Mouse (Mus musculus): ENCODE measurements around the gene Lrrc26. TPM values are rescaled to one million over a fixed set of nuclear protein-coding genes. Genes with fewer than 3 reads are reported as not detected.

Gene Lrrc26
- 1.9 and 3.4 TPM in 2 replicates for polyA plus RNA-seq (2014; fragmentation: Nextera tagmentation; extraction: Ambion mirVana)

DNA sequence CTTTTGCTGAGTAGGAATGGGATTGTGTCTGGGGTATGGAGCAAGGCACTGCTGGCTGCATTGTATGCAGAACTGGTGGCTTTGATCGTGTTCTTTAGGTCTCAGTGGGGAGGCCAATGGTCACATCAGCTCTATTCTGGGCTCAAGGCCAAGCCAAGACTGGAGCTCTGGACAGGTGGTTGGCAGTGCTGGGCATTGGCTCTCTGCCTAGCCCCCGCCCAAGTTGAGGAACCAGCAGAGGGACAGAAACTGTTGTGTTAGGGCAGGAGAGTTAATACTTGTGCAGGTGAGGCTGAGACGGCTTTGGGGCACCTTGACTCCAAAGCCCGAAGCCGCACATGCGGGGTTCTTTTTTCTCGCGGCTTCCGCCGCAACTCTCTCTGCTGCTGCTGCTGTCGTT, at the start of gene Lrrc26:
Gene Lrrc26, plus strand, starts transcription at position 265 of the 400 bp plus-strand sequence.
- no peak for ATAC-seq (ENCODE audit: insufficient number of reproducible peaks, insufficient read depth, low FRiP score, low read depth)
- 14% methylated on average over 11 of the region's 11 CpGs for WGBS
- H3K36me3 ChIP-seq (ENCODE audit: control insufficient read depth, insufficient read depth, low read length) = peaks cover 12% of the 10 kb centered on the region
- no peaks in the 10 kb centered on the region for H3K9me3 ChIP-seq (ENCODE audit: control insufficient read depth, low read depth, low read length)
- H3K4me3 ChIP-seq (ENCODE audit: low read depth, low read length) = peak within 1 kb of the TSS; percentile 5
- no peak within 1 kb of the TSS for H3K27ac ChIP-seq (ENCODE audit: low read length)
- H3K4me1 ChIP-seq (ENCODE audit: control insufficient read depth, insufficient read depth, low read length) = peaks cover 18% of the 10 kb centered on the region
- H3K27me3 ChIP-seq (ENCODE audit: control insufficient read depth, insufficient read depth, low read length) = peaks cover 44% of the 10 kb centered on the region
- peak within 1 kb of the TSS; percentile 26 for H3K4me2 ChIP-seq (replicated peaks; ENCODE audit: low read depth, low read length)
- no peak within 1 kb of the TSS for H3K9ac ChIP-seq (replicated peaks; ENCODE audit: low read depth, low read length)

DNA sequence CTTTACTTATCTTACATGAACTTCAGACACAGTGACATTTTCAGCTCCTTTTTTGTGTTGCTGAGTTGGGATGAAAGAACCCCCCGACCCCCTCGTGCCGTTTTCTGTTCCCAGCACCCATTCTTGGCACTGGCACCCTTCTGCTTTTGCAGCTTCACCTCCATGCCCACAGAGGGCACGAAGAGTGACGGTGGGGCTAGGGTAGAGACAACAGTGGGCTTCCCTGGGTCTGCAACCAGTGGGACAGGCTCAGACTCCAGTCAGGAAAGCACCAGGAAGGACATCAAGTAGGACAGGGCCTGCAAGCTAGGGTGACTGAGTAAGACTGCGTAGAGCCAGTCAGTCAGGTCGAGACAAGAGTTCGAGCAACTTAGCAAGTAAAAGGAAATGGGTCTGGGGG, 49.4 kb upstream of the Lrrc26 start:
- Histone ChIP-seq H3K4me3 (ENCODE audit: low read depth, low read length) (peak overlapping the region; percentile 29), H3K4me2 (replicated peaks; ENCODE audit: low read depth, low read length) (peak overlapping the region; percentile 97), H3K9ac (replicated peaks; ENCODE audit: low read depth, low read length) (no peak overlapping the region), H3K27me3 (ENCODE audit: control insufficient read depth, insufficient read depth, low read length) (0 out of 2 replicates have a peak, but pooled peaks cover 11% of the 10 kb centered on the region), H3K36me3 (ENCODE audit: control insufficient read depth, insufficient read depth, low read length) (no peaks in the 10 kb centered on the region), H3K9me3 (ENCODE audit: control insufficient read depth, low read depth, low read length) (no peaks in the 10 kb centered on the region), H3K4me1 (ENCODE audit: control insufficient read depth, insufficient read depth, low read length) (peaks cover 18% of the 10 kb centered on the region; the same call in 1 of the 2 replicates), H3K27ac (ENCODE audit: low read length) (peak overlapping the region; percentile 58; the same call in 1 of the 2 replicates)
- 49% methylated on average over 8 of the region's 8 CpGs for WGBS
- peak; percentile 5; the same call in 1 of the 2 replicates for ATAC-seq (ENCODE audit: insufficient number of reproducible peaks, insufficient read depth, low FRiP score, low read depth)

DNA sequence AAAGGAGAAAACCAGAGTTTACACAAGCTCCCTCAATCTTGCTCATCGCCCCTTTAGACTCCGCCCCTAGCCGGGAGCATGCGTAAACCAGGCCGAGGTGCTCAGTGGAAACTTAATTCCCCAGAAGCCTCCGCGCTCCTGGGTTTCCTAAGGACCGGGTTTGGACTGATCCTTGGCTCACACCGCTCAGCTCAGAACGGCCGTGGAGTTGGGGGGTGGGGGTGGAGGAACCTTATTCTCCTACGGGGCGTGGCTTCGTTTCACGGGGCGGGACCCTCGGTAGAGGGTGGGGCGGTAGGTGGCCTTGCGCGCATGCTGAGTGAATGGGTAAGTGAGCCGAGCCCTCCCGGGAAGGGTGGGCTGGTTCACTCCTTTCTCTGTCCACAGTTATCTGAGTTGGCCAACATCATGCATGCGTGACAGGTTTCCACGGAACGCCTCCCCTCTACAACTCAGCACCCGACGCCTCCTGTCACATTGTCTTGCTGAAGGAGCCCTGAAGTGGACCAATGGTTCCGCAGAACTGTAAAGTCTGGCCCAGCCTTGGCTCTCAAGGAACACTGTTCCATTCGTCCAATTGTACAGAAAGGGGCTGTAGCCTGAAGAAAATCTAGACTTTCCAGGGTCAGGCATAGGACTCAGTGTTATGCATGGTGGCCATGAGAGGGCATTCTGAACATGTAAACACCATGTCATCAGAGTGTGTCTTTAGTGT, 48.8 kb upstream of the Lrrc26 start:
- H3K9ac ChIP-seq (replicated peaks; ENCODE audit: low read depth, low read length) = no peak overlapping the region
- peak overlapping the region; percentile 29 for H3K4me3 ChIP-seq (ENCODE audit: low read depth, low read length)
- H3K36me3 ChIP-seq (ENCODE audit: control insufficient read depth, insufficient read depth, low read length) = no peaks in the 10 kb centered on the region
- WGBS = 2% methylated on average over 29 of the region's 29 CpGs
- H3K27ac ChIP-seq (ENCODE audit: low read length) = peak overlapping the region; percentile 58; the same call in 1 of the 2 replicates
- H3K9me3 ChIP-seq (ENCODE audit: control insufficient read depth, low read depth, low read length) = no peaks in the 10 kb centered on the region
- 0 out of 2 replicates have a peak, but pooled peaks cover 11% of the 10 kb centered on the region for H3K27me3 ChIP-seq (ENCODE audit: control insufficient read depth, insufficient read depth, low read length)
- peak overlapping the region; percentile 97 for H3K4me2 ChIP-seq (replicated peaks; ENCODE audit: low read depth, low read length)
- H3K4me1 ChIP-seq (ENCODE audit: control insufficient read depth, insufficient read depth, low read length) = peaks cover 18% of the 10 kb centered on the region; the same call in 1 of the 2 replicates
- ATAC-seq (ENCODE audit: insufficient number of reproducible peaks, insufficient read depth, low FRiP score, low read depth) = peak; percentile 88

DNA sequence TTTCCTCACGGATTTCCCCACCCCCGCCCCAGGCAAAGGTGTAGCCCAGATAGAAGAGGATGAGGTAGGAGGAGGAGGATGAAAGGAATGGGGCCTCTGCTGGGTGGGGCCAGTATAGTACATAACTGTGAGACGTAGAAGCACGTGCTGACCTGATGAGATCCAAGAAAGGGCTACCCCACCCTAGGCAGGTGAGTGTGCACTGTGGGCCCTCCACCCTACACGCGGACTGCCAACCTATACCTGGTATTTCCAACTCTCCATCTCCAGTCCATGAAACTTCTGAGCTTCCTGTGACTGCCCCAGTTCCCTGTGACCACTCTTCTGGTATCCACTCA, 48.3 kb upstream of the Lrrc26 start:
- Histone ChIP-seq H3K9me3 (ENCODE audit: control insufficient read depth, low read depth, low read length) (no peaks in the 10 kb centered on the region), H3K27me3 (ENCODE audit: control insufficient read depth, insufficient read depth, low read length) (0 out of 2 replicates have a peak, but pooled peaks cover 11% of the 10 kb centered on the region), H3K4me3 (ENCODE audit: low read depth, low read length) (peak overlapping the region; percentile 41), H3K27ac (ENCODE audit: low read length) (no peak overlapping the region), H3K4me2 (replicated peaks; ENCODE audit: low read depth, low read length) (peak overlapping the region; percentile 97), H3K9ac (replicated peaks; ENCODE audit: low read depth, low read length) (no peak overlapping the region), H3K36me3 (ENCODE audit: control insufficient read depth, insufficient read depth, low read length) (no peaks in the 10 kb centered on the region; the same call in 1 of the 2 replicates), H3K4me1 (ENCODE audit: control insufficient read depth, insufficient read depth, low read length) (peaks cover 18% of the 10 kb centered on the region; the same call in 1 of the 2 replicates)
- 21% methylated on average over 6 of the region's 6 CpGs for WGBS
- ATAC-seq (ENCODE audit: insufficient number of reproducible peaks, insufficient read depth, low FRiP score, low read depth) = no peak

DNA sequence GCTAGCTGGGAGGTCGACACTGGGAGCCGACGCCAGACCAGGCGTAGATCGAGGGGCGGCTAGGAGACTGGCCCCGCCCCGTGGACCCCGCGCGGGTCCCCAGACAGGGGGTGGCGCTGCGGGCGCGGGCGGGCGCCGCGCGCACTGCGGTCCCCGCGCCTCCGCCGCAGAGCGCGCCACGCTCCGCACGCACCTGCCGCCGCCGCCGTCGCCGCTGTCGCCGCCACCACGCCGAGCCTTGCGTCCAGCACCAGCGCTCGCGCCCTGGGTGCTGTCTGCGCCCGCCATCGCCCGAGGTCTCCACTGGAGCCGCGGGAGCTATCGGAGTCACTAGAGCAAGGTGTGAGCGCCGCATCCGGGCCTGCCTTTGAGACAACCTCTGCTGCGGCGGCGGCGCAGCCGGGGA, 47.6 kb upstream of the Lrrc26 start, which contains the start of the genes Rnf208 and Cysrt1:
Gene Rnf208, plus strand, starts transcription at position 155 of the 406 bp plus-strand sequence.
Gene Cysrt1, minus strand, starts transcription at position 352 of the 406 bp plus-strand sequence.
- Histone ChIP-seq H3K4me3 (ENCODE audit: low read depth, low read length) (peak within 1 kb of the TSS; percentile 41), H3K36me3 (ENCODE audit: control insufficient read depth, insufficient read depth, low read length) (no peaks in the 10 kb centered on the region; the same call in 1 of the 2 replicates), H3K4me2 (replicated peaks; ENCODE audit: low read depth, low read length) (peak within 1 kb of the TSS; percentile 97), H3K4me1 (ENCODE audit: control insufficient read depth, insufficient read depth, low read length) (peaks cover 14% of the 10 kb centered on the region; the same call in 1 of the 2 replicates), H3K27me3 (ENCODE audit: control insufficient read depth, insufficient read depth, low read length) (0 out of 2 replicates have a peak, but pooled peaks cover 11% of the 10 kb centered on the region), H3K9ac (replicated peaks; ENCODE audit: low read depth, low read length) (peak within 1 kb of the TSS; percentile 50), H3K27ac (ENCODE audit: low read length) (no peak within 1 kb of the TSS), H3K9me3 (ENCODE audit: control insufficient read depth, low read depth, low read length) (no peaks in the 10 kb centered on the region)
- no peak for ATAC-seq (ENCODE audit: insufficient number of reproducible peaks, insufficient read depth, low FRiP score, low read depth)
- WGBS = 0% methylated on average over 26 of the region's 59 CpGs

DNA sequence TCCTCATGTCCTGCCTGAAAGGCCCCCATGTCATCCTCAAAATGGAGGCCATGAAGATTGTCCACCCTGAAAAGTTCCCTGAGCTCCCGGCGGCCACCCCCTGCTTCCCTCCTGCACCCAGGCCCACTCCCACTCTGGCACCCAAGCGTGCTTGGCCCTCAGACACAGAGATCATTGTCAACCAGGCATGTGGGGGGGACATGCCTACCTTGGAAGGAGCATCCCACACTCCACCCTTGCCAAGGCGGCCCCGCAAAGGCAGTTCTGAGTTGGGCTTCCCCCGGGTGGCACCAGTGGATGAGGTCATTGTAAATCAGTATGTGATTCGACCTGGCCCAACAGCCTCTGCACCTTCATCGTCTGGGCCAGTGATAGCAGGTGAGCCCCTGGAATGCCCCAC, 46.4 kb upstream of the Lrrc26 start:
- Histone ChIP-seq H3K4me1 (ENCODE audit: control insufficient read depth, insufficient read depth, low read length) (peaks cover 14% of the 10 kb centered on the region; the same call in 1 of the 2 replicates), H3K4me2 (replicated peaks; ENCODE audit: low read depth, low read length) (no peak overlapping the region), H3K4me3 (ENCODE audit: low read depth, low read length) (no peak overlapping the region), H3K9me3 (ENCODE audit: control insufficient read depth, low read depth, low read length) (no peaks in the 10 kb centered on the region), H3K36me3 (ENCODE audit: control insufficient read depth, insufficient read depth, low read length) (peaks cover 6% of the 10 kb centered on the region; the same call in 1 of the 2 replicates), H3K27ac (ENCODE audit: low read length) (no peak overlapping the region), H3K27me3 (ENCODE audit: control insufficient read depth, insufficient read depth, low read length) (0 out of 2 replicates have a peak, but pooled peaks cover 11% of the 10 kb centered on the region), H3K9ac (replicated peaks; ENCODE audit: low read depth, low read length) (no peak overlapping the region)
- ATAC-seq (ENCODE audit: insufficient number of reproducible peaks, insufficient read depth, low FRiP score, low read depth) = no peak
- WGBS = 73% methylated on average over 8 of the region's 8 CpGs

DNA sequence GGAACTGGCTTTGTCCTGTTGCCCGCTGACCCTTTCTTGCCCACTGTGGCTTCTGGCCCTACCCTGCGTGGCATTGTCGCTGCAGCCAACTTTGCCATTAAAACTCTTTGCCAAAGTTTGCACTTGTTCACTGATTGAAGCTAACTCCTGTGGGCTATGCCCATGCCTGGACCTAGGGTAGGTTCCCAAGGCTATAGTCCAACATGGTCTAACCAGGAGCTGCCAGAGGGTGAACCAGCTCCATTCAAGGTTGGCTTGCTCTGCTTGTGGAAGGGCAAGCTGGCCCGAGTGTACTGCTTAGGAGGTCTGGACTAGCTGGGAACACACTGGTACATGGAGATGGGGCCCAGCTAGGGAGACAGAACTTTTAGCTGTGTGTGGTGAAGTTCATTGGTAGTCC, 45.6 kb upstream of the Lrrc26 start:
- Histone ChIP-seq H3K27ac (ENCODE audit: low read length) (no peak overlapping the region), H3K4me2 (replicated peaks; ENCODE audit: low read depth, low read length) (no peak overlapping the region), H3K9me3 (ENCODE audit: control insufficient read depth, low read depth, low read length) (no peaks in the 10 kb centered on the region), H3K36me3 (ENCODE audit: control insufficient read depth, insufficient read depth, low read length) (peaks cover 11% of the 10 kb centered on the region; the same call in 1 of the 2 replicates), H3K4me3 (ENCODE audit: low read depth, low read length) (no peak overlapping the region), H3K4me1 (ENCODE audit: control insufficient read depth, insufficient read depth, low read length) (peaks cover 14% of the 10 kb centered on the region; the same call in 1 of the 2 replicates), H3K27me3 (ENCODE audit: control insufficient read depth, insufficient read depth, low read length) (0 out of 2 replicates have a peak, but pooled peaks cover 11% of the 10 kb centered on the region), H3K9ac (replicated peaks; ENCODE audit: low read depth, low read length) (no peak overlapping the region)
- 88% methylated on average over 4 of the region's 4 CpGs for WGBS
- no peak for ATAC-seq (ENCODE audit: insufficient number of reproducible peaks, insufficient read depth, low FRiP score, low read depth)

DNA sequence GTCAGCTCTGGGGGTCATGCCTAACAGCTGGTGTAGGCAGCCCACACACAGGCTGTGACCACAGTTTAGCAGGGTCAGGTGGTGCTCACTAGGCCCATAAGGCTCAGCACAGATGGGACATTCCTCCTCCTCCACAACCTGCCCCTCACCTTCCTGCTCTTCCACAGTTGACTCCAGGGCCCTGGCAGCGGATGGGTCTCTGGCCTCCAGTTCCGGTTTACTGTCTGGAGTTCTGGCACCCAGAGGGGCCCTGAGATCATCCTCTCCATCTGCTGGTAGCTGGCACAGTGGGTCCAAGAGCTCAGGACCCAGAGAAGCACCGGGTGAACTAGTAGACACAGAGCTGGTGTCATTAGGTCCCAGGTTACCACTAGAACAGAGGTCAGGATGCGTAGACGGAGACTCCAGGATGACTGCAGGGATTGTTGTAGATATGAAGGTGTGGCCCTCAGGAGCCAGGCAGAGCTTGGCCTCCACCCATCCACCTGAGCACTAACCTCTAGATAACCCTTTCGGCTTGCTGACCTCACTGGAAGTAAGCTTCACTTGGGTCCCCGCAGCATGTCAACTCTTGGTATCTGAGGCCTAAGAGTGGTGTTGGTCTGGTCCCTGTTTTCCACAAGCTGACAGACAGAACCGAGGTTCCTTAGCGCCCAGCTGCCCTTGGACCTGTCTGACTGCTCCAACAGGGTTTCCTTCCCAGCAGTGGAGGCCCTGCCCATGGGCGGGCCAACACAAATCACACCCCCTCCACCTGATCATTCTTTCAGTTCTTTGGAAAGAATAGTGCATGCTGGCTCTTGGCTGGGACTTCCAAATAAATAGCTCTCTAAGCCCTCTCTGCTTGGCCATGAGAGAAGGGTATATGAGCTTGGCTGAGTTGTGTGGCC, 43.3 kb upstream of the Lrrc26 start, which contains the start of gene AL732309.1:
Gene AL732309.1, minus strand, starts transcription at position 681 of the 890 bp plus-strand sequence.
- Histone ChIP-seq H3K9ac (replicated peaks; ENCODE audit: low read depth, low read length) (no peak within 1 kb of the TSS), H3K4me1 (ENCODE audit: control insufficient read depth, insufficient read depth, low read length) (peaks cover 5% of the 10 kb centered on the region; the same call in 1 of the 2 replicates), H3K27me3 (ENCODE audit: control insufficient read depth, insufficient read depth, low read length) (0 out of 2 replicates have a peak, but pooled peaks cover 9% of the 10 kb centered on the region), H3K9me3 (ENCODE audit: control insufficient read depth, low read depth, low read length) (no peaks in the 10 kb centered on the region), H3K4me2 (replicated peaks; ENCODE audit: low read depth, low read length) (no peak within 1 kb of the TSS), H3K4me3 (ENCODE audit: low read depth, low read length) (no peak within 1 kb of the TSS), H3K27ac (ENCODE audit: low read length) (no peak within 1 kb of the TSS), H3K36me3 (ENCODE audit: control insufficient read depth, insufficient read depth, low read length) (peaks cover 20% of the 10 kb centered on the region)
- 80% methylated on average over 10 of the region's 10 CpGs for WGBS
- no peak for ATAC-seq (ENCODE audit: insufficient number of reproducible peaks, insufficient read depth, low FRiP score, low read depth)

Data from stomach, embryonic 14.5 days (tissue).